Mouse (Mus musculus): ENCODE measurements around the gene Wbp1. TPM values are rescaled to one million over a fixed set of nuclear protein-coding genes. Genes with fewer than 3 reads are reported as not detected.
A peak's percentile ranks its signal among the peaks of the same experiment; 100 is the strongest.

The Wbp1 gene
- polyA plus RNA-seq, 1 experiment from 2014 or later: 30.2 TPM

DNA sequence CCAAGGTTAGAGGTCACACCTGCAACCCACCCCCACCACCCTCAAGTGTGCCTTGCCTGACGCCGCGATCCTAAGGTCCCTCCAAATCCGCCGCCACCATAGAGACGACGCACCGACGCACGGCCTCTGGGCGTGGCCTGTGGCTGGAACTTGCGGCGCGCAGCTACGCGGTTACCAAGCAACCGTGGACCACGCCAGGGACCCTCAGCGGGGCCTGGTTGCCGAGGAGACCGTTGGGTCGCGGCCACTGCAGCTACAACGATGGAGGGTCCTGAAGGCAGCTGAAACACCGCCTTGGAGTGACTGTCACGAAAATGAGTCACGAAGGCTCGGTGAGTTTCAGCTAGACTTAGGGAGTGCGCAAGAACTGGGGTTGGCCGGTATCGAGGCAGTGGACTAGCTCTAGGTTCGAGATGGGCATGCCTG, 34.9 kb upstream of the Wbp1 start, which contains the start of the genes Wdr54 and 1700003E16Rik:
Gene Wdr54, minus strand, starts transcription at position 139 of the 426 bp plus-strand sequence.
Gene 1700003E16Rik, plus strand, starts transcription at position 146 of the 426 bp plus-strand sequence.
- no peak within 1 kb of the TSS for H3K27ac ChIP-seq (replicated peaks)
- WGBS (ENCODE audit: insufficient replicate concordance): 2% methylated on average over 32 of the region's 32 CpGs
- no peak within 1 kb of the TSS for H3K9ac ChIP-seq

DNA sequence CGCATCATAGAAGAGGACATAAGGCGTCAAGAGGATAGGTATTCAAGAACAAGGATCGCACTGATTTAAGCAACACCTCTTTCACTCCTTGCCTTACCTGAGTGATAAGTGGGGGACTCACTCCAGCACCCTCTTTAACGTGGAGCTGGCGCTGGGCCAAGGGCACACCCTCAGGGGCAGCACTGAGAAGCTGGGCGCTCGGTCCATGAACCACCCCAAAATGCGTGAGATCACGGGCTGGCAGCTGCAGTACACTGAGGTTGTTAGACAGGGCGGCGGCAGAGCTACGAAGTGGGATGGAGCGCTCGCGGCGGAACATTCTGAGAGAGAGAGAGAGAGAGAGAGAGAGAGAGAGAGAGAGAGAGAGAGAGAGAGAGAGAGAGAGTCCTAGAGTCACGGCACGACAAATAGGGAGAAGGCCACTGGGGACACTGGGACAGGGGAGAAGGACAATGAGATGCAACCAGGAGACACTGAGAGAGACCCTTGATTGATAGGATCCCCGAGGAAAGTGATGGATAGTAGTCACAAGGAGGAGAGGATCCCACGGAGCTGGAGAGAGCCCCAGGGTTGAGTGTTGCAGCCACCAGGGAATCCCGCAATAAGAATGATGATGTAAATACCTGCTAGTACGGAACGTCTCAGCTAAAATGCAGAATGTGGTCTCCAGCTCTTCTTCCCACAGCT, 34.3 kb upstream of the Wbp1 start:
- H3K4me2 ChIP-seq: peak overlapping the region; percentile 84
- peak overlapping the region; percentile 52 for H3K4me3 ChIP-seq (replicated peaks)
- peaks cover 60% of the 10 kb centered on the region for H3K27me3 ChIP-seq
- H3K9ac ChIP-seq: no peak overlapping the region
- peaks cover 8% of the 10 kb centered on the region; the same call in 1 of the 2 replicates for H3K4me1 ChIP-seq (replicated peaks)
- 10% methylated on average over 23 of the region's 23 CpGs for WGBS (ENCODE audit: insufficient replicate concordance)
- no peaks in the 10 kb centered on the region for H3K9me3 ChIP-seq (replicated peaks)
- H3K36me3 ChIP-seq (replicated peaks): no peaks in the 10 kb centered on the region
- no peak overlapping the region for H3K27ac ChIP-seq (replicated peaks)
- no peak for ATAC-seq (ENCODE audit: insufficient read depth)

More for the DNA sequence above, 34.9 kb upstream of the Wbp1 start, which contains the start of the genes Wdr54 and 1700003E16Rik:
- H3K4me1 ChIP-seq (replicated peaks): peaks cover 8% of the 10 kb centered on the region; the same call in 1 of the 2 replicates
- peaks cover 66% of the 10 kb centered on the region for H3K27me3 ChIP-seq
- no peaks in the 10 kb centered on the region for H3K9me3 ChIP-seq (replicated peaks)
- no peaks in the 10 kb centered on the region for H3K36me3 ChIP-seq (replicated peaks)
- no peak for ATAC-seq (ENCODE audit: insufficient read depth)
- peak within 1 kb of the TSS; percentile 84 for H3K4me2 ChIP-seq
- H3K4me3 ChIP-seq (replicated peaks): peak within 1 kb of the TSS; percentile 52

DNA sequence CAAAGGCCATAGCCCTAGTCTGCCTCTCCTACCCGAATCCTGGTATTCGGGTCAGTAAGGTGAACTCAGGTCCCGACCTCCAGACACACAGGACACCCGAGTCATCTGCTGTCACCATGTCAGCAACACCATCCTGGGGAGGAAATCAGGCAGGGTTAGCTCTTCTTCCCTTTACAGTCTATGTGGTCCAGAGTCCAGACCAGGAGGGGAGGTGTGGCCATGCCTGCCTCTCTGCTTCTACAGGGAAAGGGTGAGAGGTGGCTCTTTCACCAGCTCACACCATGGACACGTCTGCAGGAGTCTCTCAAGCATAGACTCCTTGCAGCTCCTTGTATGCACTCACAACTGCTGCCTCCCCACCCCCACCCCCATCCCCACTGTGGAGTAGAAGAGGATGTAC, 32.1 kb upstream of the Wbp1 start:
- Histone ChIP-seq H3K4me3 (replicated peaks) (no peak overlapping the region), H3K36me3 (replicated peaks) (peaks cover 5% of the 10 kb centered on the region; the same call in 1 of the 2 replicates), H3K27me3 (peaks cover 48% of the 10 kb centered on the region), H3K9ac (no peak overlapping the region), H3K4me2 (no peak overlapping the region), H3K27ac (replicated peaks) (no peak overlapping the region), H3K4me1 (replicated peaks) (peaks cover 8% of the 10 kb centered on the region; the same call in 1 of the 2 replicates), H3K9me3 (replicated peaks) (no peaks in the 10 kb centered on the region)
- ATAC-seq (ENCODE audit: insufficient read depth): no peak
- WGBS (ENCODE audit: insufficient replicate concordance): 50% methylated on average over 5 of the region's 5 CpGs

DNA sequence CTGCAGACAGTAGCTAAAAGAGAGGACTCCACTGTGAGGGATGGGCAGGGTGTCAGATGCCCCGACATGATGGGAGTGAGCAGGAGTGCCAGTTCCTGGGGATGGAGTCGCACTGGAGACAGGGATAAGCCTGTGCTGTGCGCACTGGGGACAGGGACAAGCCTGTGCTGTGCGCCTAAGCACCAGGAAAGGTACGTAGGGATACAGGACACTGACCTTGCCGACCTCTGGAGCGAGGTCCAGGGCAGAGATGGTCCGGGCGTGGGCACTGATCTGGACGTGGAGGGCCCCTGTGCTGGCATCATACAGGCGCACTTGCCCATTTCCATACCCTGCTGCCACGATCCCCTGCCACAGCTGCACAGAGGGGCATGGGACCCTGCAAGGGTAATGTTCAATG, 31.7 kb upstream of the Wbp1 start:
- Histone ChIP-seq H3K9me3 (replicated peaks) (no peaks in the 10 kb centered on the region), H3K4me3 (replicated peaks) (no peak overlapping the region), H3K9ac (no peak overlapping the region), H3K36me3 (replicated peaks) (peaks cover 5% of the 10 kb centered on the region; the same call in 1 of the 2 replicates), H3K27me3 (peaks cover 48% of the 10 kb centered on the region), H3K4me1 (replicated peaks) (peaks cover 8% of the 10 kb centered on the region; the same call in 1 of the 2 replicates), H3K27ac (replicated peaks) (no peak overlapping the region), H3K4me2 (no peak overlapping the region)
- WGBS (ENCODE audit: insufficient replicate concordance): 66% methylated on average over 12 of the region's 12 CpGs
- ATAC-seq (ENCODE audit: insufficient read depth): no peak

DNA sequence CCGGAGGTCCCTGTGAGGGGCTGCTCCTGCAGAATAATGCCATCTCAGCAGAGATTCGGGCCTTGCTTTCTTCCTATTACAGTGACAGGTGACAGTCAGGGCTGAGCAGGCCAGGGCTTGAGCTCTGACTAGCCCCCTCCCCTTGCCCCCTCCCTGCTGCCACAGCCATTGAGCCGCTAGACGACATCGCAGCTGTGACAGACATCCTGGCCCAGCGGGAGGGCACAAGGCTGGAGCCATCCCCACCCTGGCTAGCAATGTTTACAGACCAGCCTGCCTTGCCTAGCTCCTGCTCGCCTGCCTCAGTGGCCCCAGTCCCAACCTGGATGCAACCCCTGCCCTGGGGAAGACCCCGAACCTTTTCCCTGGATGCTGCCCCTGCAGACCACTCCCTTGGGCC, 30.4 kb upstream of the Wbp1 start:
- H3K9ac ChIP-seq: no peak overlapping the region
- H3K36me3 ChIP-seq (replicated peaks): peaks cover 5% of the 10 kb centered on the region; the same call in 1 of the 2 replicates
- no peak overlapping the region for H3K4me3 ChIP-seq (replicated peaks)
- H3K27me3 ChIP-seq: peaks cover 39% of the 10 kb centered on the region
- H3K27ac ChIP-seq (replicated peaks): no peak overlapping the region
- no peaks in the 10 kb centered on the region for H3K9me3 ChIP-seq (replicated peaks)
- WGBS (ENCODE audit: insufficient replicate concordance): 41% methylated on average over 8 of the region's 8 CpGs
- H3K4me2 ChIP-seq: no peak overlapping the region
- peaks cover 8% of the 10 kb centered on the region; the same call in 1 of the 2 replicates for H3K4me1 ChIP-seq (replicated peaks)
- ATAC-seq (ENCODE audit: insufficient read depth): no peak

DNA sequence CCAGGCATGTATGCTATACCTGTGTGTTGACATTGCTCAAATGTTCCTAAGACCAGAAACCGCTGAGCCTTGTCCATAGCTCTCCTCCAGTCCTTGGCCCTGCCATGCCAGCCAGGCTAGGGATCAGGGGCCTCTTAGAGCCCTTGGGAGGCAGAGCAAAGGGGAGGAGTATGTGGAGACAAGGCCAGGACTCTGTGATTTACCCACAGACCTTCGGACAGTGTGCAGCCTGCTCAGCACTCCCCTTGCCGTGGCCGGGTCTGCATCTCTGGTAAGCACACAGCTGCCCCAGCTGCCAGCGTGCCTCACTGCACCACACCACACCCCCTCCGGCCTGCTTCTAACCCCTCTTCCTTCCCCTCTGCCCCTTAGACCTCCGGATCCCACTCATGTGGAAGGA, 25.9 kb upstream of the Wbp1 start:
- Histone ChIP-seq H3K4me3 (replicated peaks) (no peak overlapping the region), H3K27ac (replicated peaks) (no peak overlapping the region), H3K27me3 (peaks cover 9% of the 10 kb centered on the region), H3K4me1 (replicated peaks) (peaks cover 3% of the 10 kb centered on the region), H3K9ac (no peak overlapping the region), H3K4me2 (no peak overlapping the region), H3K36me3 (replicated peaks) (peaks cover 5% of the 10 kb centered on the region; the same call in 1 of the 2 replicates), H3K9me3 (replicated peaks) (no peaks in the 10 kb centered on the region)
- no peak for ATAC-seq (ENCODE audit: insufficient read depth)
- 41% methylated on average over 7 of the region's 7 CpGs for WGBS (ENCODE audit: insufficient replicate concordance)

DNA sequence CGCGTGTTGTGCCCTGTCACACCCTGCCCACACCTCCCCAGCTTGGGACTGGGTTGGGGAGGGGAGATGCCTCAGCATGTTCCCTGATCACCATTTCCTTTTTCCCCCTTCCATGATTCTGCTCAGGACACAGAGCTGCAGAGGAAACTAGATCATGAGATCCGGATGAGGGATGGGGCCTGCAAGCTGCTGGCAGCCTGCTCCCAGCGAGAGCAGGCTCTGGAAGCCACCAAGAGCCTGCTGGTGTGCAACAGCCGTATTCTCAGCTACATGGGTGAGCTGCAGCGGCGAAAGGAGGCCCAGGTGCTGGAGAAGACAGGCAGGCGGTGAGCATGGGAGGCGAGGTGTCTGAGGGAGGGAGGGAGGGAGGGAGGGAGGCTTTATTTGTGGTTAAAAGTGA, 24.4 kb upstream of the Wbp1 start:
- H3K9me3 ChIP-seq (replicated peaks): no peaks in the 10 kb centered on the region
- peaks cover 22% of the 10 kb centered on the region for H3K27me3 ChIP-seq
- no peak overlapping the region for H3K4me3 ChIP-seq (replicated peaks)
- H3K4me1 ChIP-seq (replicated peaks): peaks cover 10% of the 10 kb centered on the region
- 52% methylated on average over 9 of the region's 9 CpGs for WGBS (ENCODE audit: insufficient replicate concordance)
- H3K27ac ChIP-seq (replicated peaks): no peak overlapping the region
- no peak for ATAC-seq (ENCODE audit: insufficient read depth)
- H3K4me2 ChIP-seq: no peak overlapping the region
- H3K9ac ChIP-seq: no peak overlapping the region
- H3K36me3 ChIP-seq (replicated peaks): peaks cover 5% of the 10 kb centered on the region; the same call in 1 of the 2 replicates

DNA sequence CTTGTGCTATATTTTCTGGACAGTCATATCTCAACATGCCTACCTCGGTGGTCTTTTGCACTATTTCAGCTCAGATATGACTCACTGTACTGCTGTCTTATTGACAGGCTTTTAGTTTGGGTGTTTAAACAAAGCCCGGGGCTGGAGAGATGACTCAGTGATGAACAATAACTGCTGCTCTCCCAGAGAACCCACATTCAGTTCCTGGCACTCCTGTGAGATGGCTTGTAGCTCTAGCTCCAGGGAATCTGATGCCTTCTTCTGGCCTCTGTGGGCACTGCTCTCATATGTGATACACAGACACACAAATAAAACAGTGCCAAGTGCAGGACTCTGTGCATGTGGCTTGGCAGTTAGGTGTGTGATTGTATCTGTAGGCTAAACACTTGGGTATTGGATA, 23.9 kb upstream of the Wbp1 start:
- no peak overlapping the region for H3K4me2 ChIP-seq
- no peak overlapping the region for H3K27ac ChIP-seq (replicated peaks)
- H3K9ac ChIP-seq: no peak overlapping the region
- ATAC-seq (ENCODE audit: insufficient read depth): no peak
- no peak overlapping the region for H3K4me3 ChIP-seq (replicated peaks)
- no peaks in the 10 kb centered on the region for H3K9me3 ChIP-seq (replicated peaks)
- peaks cover 10% of the 10 kb centered on the region for H3K4me1 ChIP-seq (replicated peaks)
- H3K27me3 ChIP-seq: peaks cover 25% of the 10 kb centered on the region
- WGBS (ENCODE audit: insufficient replicate concordance): 29% methylated on average over 2 of the region's 2 CpGs
- peaks cover 5% of the 10 kb centered on the region; the same call in 1 of the 2 replicates for H3K36me3 ChIP-seq (replicated peaks)

DNA sequence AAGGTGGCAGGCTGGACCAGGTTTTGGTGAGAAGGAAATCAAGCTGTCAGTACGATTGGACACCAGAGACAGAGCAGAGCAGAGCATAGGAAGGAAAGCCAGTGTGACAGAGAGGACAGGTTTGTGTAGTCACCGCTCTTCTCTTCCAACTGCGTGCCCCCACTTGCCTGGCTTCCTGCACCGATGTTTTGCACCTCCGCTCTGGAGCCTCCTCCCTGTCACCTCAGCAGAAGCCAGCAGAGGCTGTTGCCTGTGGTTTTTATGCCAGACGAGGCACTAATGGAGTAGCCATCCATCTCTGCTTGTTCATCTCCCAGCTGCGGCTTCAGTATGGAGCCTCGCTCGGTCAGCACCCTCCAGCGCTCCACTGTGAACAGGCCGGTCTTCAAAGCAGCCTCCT, 21.5 kb upstream of the Wbp1 start:
- Histone ChIP-seq H3K9me3 (replicated peaks) (no peaks in the 10 kb centered on the region), H3K4me1 (replicated peaks) (peaks cover 26% of the 10 kb centered on the region), H3K36me3 (replicated peaks) (no peaks in the 10 kb centered on the region), H3K4me2 (no peak overlapping the region), H3K27me3 (peaks cover 49% of the 10 kb centered on the region), H3K4me3 (replicated peaks) (no peak overlapping the region), H3K27ac (replicated peaks) (no peak overlapping the region), H3K9ac (no peak overlapping the region)
- 56% methylated on average over 11 of the region's 11 CpGs for WGBS (ENCODE audit: insufficient replicate concordance)
- ATAC-seq (ENCODE audit: insufficient read depth): no peak

DNA sequence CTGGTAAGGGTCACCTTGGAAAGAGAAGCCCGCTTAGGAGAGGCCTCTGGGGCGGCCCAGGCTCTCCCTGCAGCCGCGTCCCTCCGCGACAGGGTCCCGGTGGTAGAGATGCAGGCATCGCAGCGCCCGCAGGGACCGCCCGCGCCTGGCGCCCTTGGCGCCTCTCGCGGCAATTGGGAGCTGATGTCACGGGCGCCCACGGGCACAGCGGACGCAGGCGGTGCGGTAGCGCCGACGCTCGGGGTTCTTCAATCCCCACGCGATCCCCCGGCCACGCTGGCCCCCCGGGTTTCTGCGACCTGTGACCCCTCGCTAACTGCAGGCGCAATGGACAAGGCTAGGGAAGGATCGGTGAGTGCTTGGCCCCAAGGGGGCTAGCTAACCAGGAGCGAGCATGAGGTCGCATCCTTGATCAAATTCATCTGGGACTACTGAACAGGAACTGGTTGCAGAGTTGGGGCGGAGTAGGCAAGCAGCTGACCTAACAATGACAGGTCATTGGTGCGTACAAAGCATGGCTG, 20.9 kb upstream of the Wbp1 start:
- no peak overlapping the region for H3K4me3 ChIP-seq (replicated peaks)
- H3K9me3 ChIP-seq (replicated peaks): no peaks in the 10 kb centered on the region
- no peak overlapping the region for H3K9ac ChIP-seq
- H3K27ac ChIP-seq (replicated peaks): no peak overlapping the region
- ATAC-seq (ENCODE audit: insufficient read depth): no peak
- no peaks in the 10 kb centered on the region for H3K36me3 ChIP-seq (replicated peaks)
- H3K4me1 ChIP-seq (replicated peaks): peaks cover 32% of the 10 kb centered on the region
- WGBS (ENCODE audit: insufficient replicate concordance): 5% methylated on average over 39 of the region's 41 CpGs
- peak overlapping the region; percentile 51 for H3K4me2 ChIP-seq
- H3K27me3 ChIP-seq: peaks cover 55% of the 10 kb centered on the region

DNA sequence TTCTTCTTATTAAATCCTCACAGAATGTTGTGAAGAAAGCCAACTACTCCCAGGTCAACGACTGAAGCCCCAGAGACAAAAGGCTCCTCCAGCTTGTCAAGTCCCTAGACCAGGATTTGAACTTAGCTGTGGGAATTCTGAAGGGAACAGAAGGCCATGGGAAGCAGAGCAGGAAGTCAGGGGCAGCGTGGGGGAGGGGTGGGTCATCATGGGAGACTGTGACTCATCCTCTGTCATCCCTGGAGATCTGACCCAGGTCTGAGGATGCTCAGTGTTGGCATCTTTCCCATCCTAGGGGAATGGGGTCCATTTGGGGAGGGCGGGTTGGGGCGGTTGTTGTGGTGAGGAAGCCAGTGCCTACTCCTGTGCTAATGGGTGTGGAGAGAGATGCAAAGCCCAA, 20.3 kb upstream of the Wbp1 start:
- H3K27me3 ChIP-seq: peaks cover 61% of the 10 kb centered on the region
- no peak overlapping the region for H3K4me2 ChIP-seq
- H3K4me1 ChIP-seq (replicated peaks): peaks cover 36% of the 10 kb centered on the region
- ATAC-seq (ENCODE audit: insufficient read depth): no peak
- H3K9me3 ChIP-seq (replicated peaks): no peaks in the 10 kb centered on the region
- H3K9ac ChIP-seq: no peak overlapping the region
- H3K36me3 ChIP-seq (replicated peaks): no peaks in the 10 kb centered on the region
- WGBS (ENCODE audit: insufficient replicate concordance): 55% methylated on average over 4 of the region's 4 CpGs
- no peak overlapping the region for H3K4me3 ChIP-seq (replicated peaks)
- H3K27ac ChIP-seq (replicated peaks): no peak overlapping the region
